Mouse (Mus musculus) forebrain, embryonic 14.5 days (tissue): Measurements from ENCODE around the gene Upp2. TPM values are rescaled to one million over a fixed set of nuclear protein-coding genes. Genes with fewer than 3 reads are reported as not detected.
A peak's percentile ranks its signal among the peaks of the same experiment; 100 is the strongest.

Experiments
- ATAC-seq: fragments of 200-750 bp; cut with Nextera tagmentation; 2 replicates; pipeline ENCODE4 v1.8.0; 2017; ENCODE audit warnings: mild to moderate bottlenecking, moderate library complexity
- DNase-seq: peaks from one replicate; pipeline ENCODE4 v3.0.0-alpha.2; 2015; ENCODE audit warnings: low spot score
- H3K27ac ChIP-seq: fragments of 300-500 bp; sonication (generic); 2 replicates; pipeline ENCODE4 v1.5.1; 2014; ENCODE audit warnings: low read depth, mild to moderate bottlenecking, control low read depth, low read length, moderate library complexity
- H3K27me3 ChIP-seq: fragments of 300-500 bp; sonication (generic); replicated peaks from 2 replicates; pipeline ENCODE4 v1.6.1; 2014; ENCODE audit warnings: low read length, control low read depth, mixed read lengths; ENCODE audit not compliant: control insufficient read depth, insufficient read depth
- H3K36me3 ChIP-seq: fragments of 300-500 bp; sonication (generic); 2 replicates; pipeline ENCODE4 v1.6.1; 2014; ENCODE audit warnings: low read length, control low read depth; ENCODE audit not compliant: control insufficient read depth, insufficient read depth
- H3K4me1 ChIP-seq: fragments of 300-500 bp; sonication (generic); 2 replicates; pipeline ENCODE4 v1.6.1; 2014; ENCODE audit warnings: antibody characterized with exemption, low read length, control low read depth; ENCODE audit not compliant: control insufficient read depth, insufficient read depth
- H3K4me2 ChIP-seq: fragments of 300-500 bp; sonication (generic); 2 replicates; pipeline ENCODE4 v1.6.1; 2014; ENCODE audit warnings: mild to moderate bottlenecking, control low read depth, low read length
- H3K4me3 ChIP-seq: fragments of 300-500 bp; sonication (generic); 2 replicates; pipeline ENCODE4 v1.5.1; 2014; ENCODE audit warnings: low read depth, low read length, control low read depth
- H3K9ac ChIP-seq: fragments of 300-500 bp; sonication (generic); 2 replicates; pipeline ENCODE4 v1.6.1; 2014; ENCODE audit warnings: mild to moderate bottlenecking, low read length, control low read depth, moderate library complexity
- H3K9me3 ChIP-seq: fragments of 300-500 bp; sonication (generic); replicated peaks from 2 replicates; pipeline ENCODE4 v1.6.1; 2016; ENCODE audit warnings: low read length, control low read depth, mixed read lengths; ENCODE audit not compliant: control insufficient read depth
- WGBS: fragments of 180-500 bp; shearing (Covaris S2); extraction: QIAGEN DNeasy Blood & Tissue Kit; methylation state at CpG from one replicate; pipeline ENCODE4 v1.1.7; 2014; 5-methylcytosine and 5-hydroxymethylcytosine counted together
- polyA plus RNA-seq: library from polyadenylated mRNA; unstranded; fragments of >200 nt; fragmentation: Nextera tagmentation; extraction: Ambion mirVana; gene quantifications from 2 replicates; pipeline ENCODE4 v1.2.1, GENCODE M21; 2014

Upp2 gene
- polyA plus RNA-seq, 1 experiment from 2014 or later: 13.1 TPM

GRCm38 (mm10) chr2:58711049-58711448 is 144.0 kb downstream of the Upp2 start:
- DNase-seq (no peak), ATAC-seq (no peak)
- 88% methylated on average over 4 of the region's 4 CpGs for WGBS
- Histone ChIP-seq H3K4me3 (no peak overlapping the region), H3K4me1 (no peaks in the 10 kb centered on the region), H3K4me2 (no peak overlapping the region), H3K27me3 (no peaks in the 10 kb centered on the region), H3K9ac (no peak overlapping the region), H3K36me3 (no peaks in the 10 kb centered on the region), H3K9me3 (no peaks in the 10 kb centered on the region), H3K27ac (no peak overlapping the region)

GRCm38 (mm10) chr2:58711491-58711890 is 144.4 kb downstream of the Upp2 start:
- no peak overlapping the region for H3K4me3 ChIP-seq
- H3K4me1 ChIP-seq: no peaks in the 10 kb centered on the region
- H3K9me3 ChIP-seq: no peaks in the 10 kb centered on the region
- no peak overlapping the region for H3K27ac ChIP-seq
- ATAC-seq (0 out of 2 replicates have a peak, but pooled peaks have one; percentile 26), DNase-seq (no peak)
- 81% methylated on average over 2 of the region's 2 CpGs for WGBS
- no peak overlapping the region for H3K4me2 ChIP-seq
- no peaks in the 10 kb centered on the region for H3K27me3 ChIP-seq
- H3K9ac ChIP-seq: no peak overlapping the region
- no peaks in the 10 kb centered on the region for H3K36me3 ChIP-seq

- Histone ChIP-seq H3K4me2 (no peak overlapping the region), H3K36me3 (no peaks in the 10 kb centered on the region), H3K9ac (no peak overlapping the region), H3K27me3 (no peaks in the 10 kb centered on the region), H3K4me1 (no peaks in the 10 kb centered on the region), H3K4me3 (no peak overlapping the region), H3K27ac (no peak overlapping the region), H3K9me3 (no peaks in the 10 kb centered on the region)
- ATAC-seq: peak; percentile 50; the same call in 1 of the 2 replicates
- 30% methylated on average over 5 of the region's 5 CpGs for WGBS
- peak; percentile 71 for DNase-seq
Measured at GRCm38 (mm10) chr2:58711935-58712334, 144.8 kb downstream of the Upp2 start.

GRCm38 (mm10) chr2:58717898-58718297 is 150.8 kb downstream of the Upp2 start:
- H3K4me2 ChIP-seq: no peak overlapping the region
- no peak for ATAC-seq
- no peak overlapping the region for H3K27ac ChIP-seq
- DNase-seq: no peak
- no peak overlapping the region for H3K9ac ChIP-seq
- H3K27me3 ChIP-seq: no peaks in the 10 kb centered on the region
- 0 out of 2 replicates have a peak, but pooled peaks cover 4% of the 10 kb centered on the region for H3K9me3 ChIP-seq
- no peaks in the 10 kb centered on the region for H3K4me1 ChIP-seq
- H3K4me3 ChIP-seq: no peak overlapping the region
- no peaks in the 10 kb centered on the region for H3K36me3 ChIP-seq
- WGBS: 40% methylated on average over 3 of the region's 3 CpGs

GRCm38 (mm10) chr2:58737192-58737820 is 170.2 kb downstream of the Upp2 start:
- H3K36me3 ChIP-seq: no peaks in the 10 kb centered on the region
- DNase-seq (peak; percentile 71), ATAC-seq (peak; percentile 48; the same call in 1 of the 2 replicates)
- H3K27me3 ChIP-seq: no peaks in the 10 kb centered on the region
- H3K4me3 ChIP-seq: no peak overlapping the region
- no peak overlapping the region for H3K4me2 ChIP-seq
- H3K27ac ChIP-seq: no peak overlapping the region
- H3K4me1 ChIP-seq: no peaks in the 10 kb centered on the region
- H3K9me3 ChIP-seq: no peaks in the 10 kb centered on the region
- WGBS: 25% methylated on average over 4 of the region's 4 CpGs
- H3K9ac ChIP-seq: no peak overlapping the region

- H3K4me2 ChIP-seq: no peak overlapping the region
- 94% methylated on average over 1 of the region's 1 CpGs for WGBS
- ATAC-seq (no peak), DNase-seq (no peak)
- no peak overlapping the region for H3K27ac ChIP-seq
- no peaks in the 10 kb centered on the region for H3K9me3 ChIP-seq
- H3K4me1 ChIP-seq: no peaks in the 10 kb centered on the region
- no peak overlapping the region for H3K4me3 ChIP-seq
- no peak overlapping the region for H3K9ac ChIP-seq
- H3K36me3 ChIP-seq: no peaks in the 10 kb centered on the region
- no peaks in the 10 kb centered on the region for H3K27me3 ChIP-seq
Measured at GRCm38 (mm10) chr2:58741213-58741612, 174.1 kb downstream of the Upp2 start.

- DNase-seq: no peak
- H3K9ac ChIP-seq: no peak overlapping the region
- H3K9me3 ChIP-seq: no peaks in the 10 kb centered on the region
- H3K36me3 ChIP-seq: no peaks in the 10 kb centered on the region
- ATAC-seq: no peak
- no peaks in the 10 kb centered on the region for H3K4me1 ChIP-seq
- 94% methylated on average over 4 of the region's 4 CpGs for WGBS
- no peak overlapping the region for H3K4me3 ChIP-seq
- H3K27me3 ChIP-seq: no peaks in the 10 kb centered on the region
- no peak overlapping the region for H3K27ac ChIP-seq
- H3K4me2 ChIP-seq: no peak overlapping the region
Measured at GRCm38 (mm10) chr2:58742026-58742425, 174.9 kb downstream of the Upp2 start.

GRCm38 (mm10) chr2:58743446-58743845 is 176.3 kb downstream of the Upp2 start:
- no peak overlapping the region for H3K9ac ChIP-seq
- no peak overlapping the region for H3K4me3 ChIP-seq
- no peak for ATAC-seq
- no peaks in the 10 kb centered on the region for H3K4me1 ChIP-seq
- H3K27ac ChIP-seq: no peak overlapping the region
- WGBS: 79% methylated on average over 3 of the region's 3 CpGs
- H3K27me3 ChIP-seq: no peaks in the 10 kb centered on the region
- no peak for DNase-seq
- no peaks in the 10 kb centered on the region for H3K36me3 ChIP-seq
- H3K9me3 ChIP-seq: no peaks in the 10 kb centered on the region
- no peak overlapping the region for H3K4me2 ChIP-seq

GRCm38 (mm10) chr2:58747483-58748229 is 180.6 kb downstream of the Upp2 start:
- ATAC-seq (no peak), DNase-seq (no peak)
- no peak overlapping the region for H3K4me3 ChIP-seq
- H3K4me1 ChIP-seq: no peaks in the 10 kb centered on the region
- WGBS: 87% methylated on average over 11 of the region's 11 CpGs
- no peaks in the 10 kb centered on the region for H3K27me3 ChIP-seq
- no peaks in the 10 kb centered on the region for H3K9me3 ChIP-seq
- H3K36me3 ChIP-seq: no peaks in the 10 kb centered on the region
- H3K4me2 ChIP-seq: no peak overlapping the region
- H3K27ac ChIP-seq: no peak overlapping the region
- H3K9ac ChIP-seq: no peak overlapping the region
